8 mouse cellular contexts compared by ENCODE assay signal in the genomic region with DNA sequence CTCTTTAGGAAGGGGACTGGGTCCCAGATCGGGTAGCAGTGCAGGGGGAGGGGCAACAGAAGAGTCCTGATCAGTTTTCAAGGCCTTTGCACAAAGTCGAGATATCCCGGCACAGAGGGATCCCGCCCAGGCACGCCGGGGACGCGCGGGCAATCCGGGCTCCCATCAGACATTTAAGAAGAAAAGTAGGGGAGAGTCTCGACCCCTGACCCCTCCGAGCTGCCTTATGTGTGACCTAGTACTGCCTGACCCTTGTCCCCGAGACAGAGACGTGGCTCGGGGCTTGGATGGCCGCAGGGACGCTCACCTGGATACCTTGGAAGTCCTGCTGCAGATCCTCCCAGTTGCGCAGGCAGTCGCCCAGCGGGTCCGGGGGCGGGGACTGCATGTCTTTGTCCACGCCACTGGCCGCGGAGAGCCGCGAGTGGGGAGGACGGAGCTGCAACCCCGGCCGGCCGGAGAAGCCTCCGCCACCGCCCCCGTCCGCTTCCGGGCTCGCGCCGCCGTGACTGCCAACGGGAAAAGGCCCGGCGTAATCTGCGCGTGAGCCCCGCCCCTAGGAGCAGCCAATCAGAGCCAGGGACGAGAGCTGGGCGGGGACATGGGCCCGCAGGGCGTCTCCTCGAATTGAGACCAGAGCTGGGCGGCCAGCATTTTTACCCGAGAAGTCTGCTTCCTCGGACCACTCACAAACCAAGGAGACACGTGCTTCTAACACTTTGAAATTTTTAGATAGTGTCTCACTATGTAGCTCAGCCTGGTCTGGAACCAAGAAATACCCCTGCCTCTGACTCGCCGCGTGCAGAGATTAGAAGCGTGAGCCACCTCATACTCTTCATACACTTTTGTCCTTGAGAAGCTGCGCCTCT. TPM values are rescaled to one million over a fixed set of nuclear protein-coding genes. Genes with fewer than 3 reads are reported as not detected.
DNase-seq lines count a peak whose midpoint lies in the region; ATAC-seq and TF ChIP-seq lines count a peak whose summit lies in the region.

A gene (minus strand): TSS at position 708 of the 869 bp plus-strand sequence.

- peak within 1 kb of the TSS; percentile 98 for H3K4me3 ChIP-seq in bone marrow macrophage, adult 2 months (ENCODE audit: insufficient read depth, low read length)
- H3K4me3 ChIP-seq in embryonic fibroblast, embryonic 13.5 days (ENCODE audit: insufficient read depth, low read length): peak within 1 kb of the TSS; percentile 92
- H3K4me3 ChIP-seq in heart, embryonic 10.5 days: peak within 1 kb of the TSS; percentile 79
- H3K4me3 ChIP-seq in kidney, embryonic 15.5 days (replicated peaks): peak within 1 kb of the TSS; percentile 68

- peak within 1 kb of the TSS; percentile 88 for H3K4me2 ChIP-seq in kidney, embryonic 15.5 days

- H3K36me3 ChIP-seq in heart, embryonic 10.5 days: peaks cover 24% of the 10 kb centered on the region
- peaks cover 25% of the 10 kb centered on the region for H3K36me3 ChIP-seq in kidney, embryonic 15.5 days

- peaks cover 7% of the 10 kb centered on the region; the same call in 1 of the 2 replicates for H3K27me3 ChIP-seq in heart, embryonic 10.5 days (ENCODE audit: insufficient read depth, poor library complexity, severe bottlenecking)
- H3K27me3 ChIP-seq in kidney, embryonic 15.5 days: no peaks in the 10 kb centered on the region

- DNase-seq in A20 (ENCODE audit: low read depth, low spot score) (peak; percentile 91), liver (peak; percentile 95)
- peak; percentile 98 for DNase-seq in heart, embryonic 10.5 days (ENCODE audit: low spot score)
- peak; percentile 93 to 95 for DNase-seq in spleen, postnatal 4 days (ENCODE audit: low spot score in 2 of 2)

- H3K9ac ChIP-seq in kidney, embryonic 15.5 days: peak within 1 kb of the TSS; percentile 66

- H3K27ac ChIP-seq in bone marrow macrophage, adult 2 months (ENCODE audit: insufficient read depth, low read depth, low read length): peak within 1 kb of the TSS; percentile 42
- peak within 1 kb of the TSS; percentile 43 for H3K27ac ChIP-seq in embryonic fibroblast, embryonic 13.5 days (ENCODE audit: insufficient read depth, low read length)
- H3K27ac ChIP-seq in heart, embryonic 10.5 days: peak within 1 kb of the TSS; percentile 86
- peak within 1 kb of the TSS; percentile 84 for H3K27ac ChIP-seq in kidney, embryonic 15.5 days

- peak; percentile 95 for ATAC-seq in kidney, embryonic 15.5 days (replicated peaks; ENCODE audit: low FRiP score)
- peak; percentile 97 for ATAC-seq in monocyte, adult 5-6 weeks (replicated peaks; ENCODE audit: insufficient number of reproducible peaks, low FRiP score, low TSS enrichment, poor library complexity, severe bottlenecking)

- no peak for TF ChIP-seq CTCF in bone marrow macrophage, adult 2 months (IDR thresholded peaks at IDR 0.05; ENCODE audit: low read depth, low read length)
- no peak for TF ChIP-seq CTCF in embryonic fibroblast, embryonic 13.5 days (IDR thresholded peaks at IDR 0.05; ENCODE audit: borderline replicate concordance, insufficient read depth, low read length)

- no peaks in the 10 kb centered on the region for H3K9me3 ChIP-seq in heart, embryonic 10.5 days
- H3K9me3 ChIP-seq in kidney, embryonic 15.5 days (replicated peaks): peaks cover 7% of the 10 kb centered on the region

- peaks cover 19% of the 10 kb centered on the region for H3K4me1 ChIP-seq in bone marrow macrophage, adult 2 months (ENCODE audit: control insufficient read depth, insufficient read depth, low read length)
- H3K4me1 ChIP-seq in embryonic fibroblast, embryonic 13.5 days (ENCODE audit: control insufficient read depth, insufficient read depth, low read length): no peaks in the 10 kb centered on the region
- peaks cover 21% of the 10 kb centered on the region for H3K4me1 ChIP-seq in heart, embryonic 10.5 days
- peaks cover 28% of the 10 kb centered on the region for H3K4me1 ChIP-seq in kidney, embryonic 15.5 days

- WGBS in heart, embryonic 10.5 days: under 1% methylated on average over 60 of the region's 60 CpGs
- 0% methylated on average over 59 of the region's 60 CpGs for WGBS in kidney, embryonic 15.5 days

- TF ChIP-seq POLR2A in bone marrow macrophage, adult 2 months (IDR thresholded peaks at IDR 0.05; ENCODE audit: borderline replicate concordance, low read depth, low read length): no peak
- TF ChIP-seq POLR2A in embryonic fibroblast, embryonic 13.5 days (IDR thresholded peaks at IDR 0.05; ENCODE audit: low read depth, low read length): peak; percentile 77; the same call in 1 of the 2 replicates

RNA-seq across cellular contexts. Expression of the gene that starts here (rescaled TPM):
- polyA plus RNA-seq in bone marrow macrophage, adult 2 months (2012; ENCODE audit: insufficient read depth, insufficient read length, missing spikeins): 37.1 and 41.5 TPM in 2 replicates
- 89.3 and 94.7 TPM in 2 replicates for polyA plus RNA-seq in embryonic fibroblast, embryonic 13.5 days (2011; ENCODE audit: insufficient read length, low read depth, missing spikeins)
- polyA plus RNA-seq in heart, embryonic 10.5 days (2016; fragmentation: Nextera tagmentation; extraction: Ambion mirVana): 36.2 and 45.5 TPM in 2 replicates
- polyA plus RNA-seq in kidney, embryonic 15.5 days (2015; fragmentation: Nextera tagmentation; extraction: Ambion mirVana): 64.2 and 68.1 TPM in 2 replicates
- total RNA-seq in monocyte, adult 5-6 weeks (2017): 16.5 to 34.4 TPM (median 19.1 TPM) in 3 replicates

Comparison
In these comparisons a context has a peak if more than half of its experiments do, and no peak if none do; other contexts are left out.
1. Peak in every context shown above with its lines: DNase-seq, ATAC-seq, H3K4me3 ChIP-seq and H3K27ac ChIP-seq.